8 mouse cellular contexts compared by ENCODE assay signal in the genomic region with DNA sequence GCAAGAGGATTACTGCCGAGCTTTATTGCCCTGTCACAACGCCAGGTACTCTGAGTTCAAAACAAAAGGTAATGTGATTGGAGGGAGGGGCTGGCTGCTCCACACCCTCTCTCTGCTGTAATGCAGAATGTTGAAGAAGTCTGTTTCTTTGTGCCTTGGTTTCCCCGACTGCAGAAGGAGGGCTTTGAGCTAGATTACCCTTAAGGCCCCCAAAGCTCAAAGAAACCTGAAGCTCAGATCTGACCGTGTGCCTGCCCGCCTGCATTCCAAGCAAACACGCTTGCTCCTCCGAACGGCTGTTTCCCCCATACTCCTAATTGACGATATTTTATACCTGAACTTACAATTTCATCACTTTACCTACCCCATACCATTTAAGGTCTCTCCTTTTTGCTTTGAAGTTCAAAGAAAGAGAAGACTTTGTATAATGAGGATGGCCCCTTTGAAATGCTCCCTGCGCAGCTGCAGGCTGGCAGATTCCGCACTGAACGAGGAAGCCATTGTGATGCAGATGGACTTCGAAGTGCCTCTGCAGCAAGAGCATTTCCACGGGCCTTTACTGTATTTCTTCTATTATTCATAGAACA.
DNase-seq lines count a peak whose midpoint lies in the region; ATAC-seq lines count a peak whose summit lies in the region.

No protein-coding gene starts in this region.

- H3K27ac ChIP-seq in kidney, embryonic 14.5 days (ENCODE audit: low read depth, low read length): no peak overlapping the region
- peak overlapping the region; percentile 84 for H3K27ac ChIP-seq in hindbrain, embryonic 14.5 days
- H3K27ac ChIP-seq in neural tube, embryonic 11.5 days (ENCODE audit: low read depth, low read length): peak overlapping the region; percentile 74

- H3K36me3 ChIP-seq in kidney, embryonic 14.5 days (ENCODE audit: control insufficient read depth, insufficient read depth, low read length): no peaks in the 10 kb centered on the region
- H3K36me3 ChIP-seq in hindbrain, embryonic 14.5 days (replicated peaks; ENCODE audit: control insufficient read depth, insufficient read depth): no peaks in the 10 kb centered on the region
- H3K36me3 ChIP-seq in neural tube, embryonic 11.5 days (ENCODE audit: control insufficient read depth, insufficient read depth, low read length): no peaks in the 10 kb centered on the region

- peak overlapping the region; percentile 52 for H3K4me2 ChIP-seq in kidney, embryonic 14.5 days (replicated peaks; ENCODE audit: low read depth, low read length)
- peak overlapping the region; percentile 42 for H3K4me2 ChIP-seq in hindbrain, embryonic 14.5 days (replicated peaks)
- peak overlapping the region; percentile 28 for H3K4me2 ChIP-seq in neural tube, embryonic 11.5 days (ENCODE audit: low read depth)

- peak overlapping the region; percentile 20 for H3K4me3 ChIP-seq in kidney, embryonic 14.5 days (ENCODE audit: low read length)
- peak overlapping the region; percentile 12; the same call in 1 of the 2 replicates for H3K4me3 ChIP-seq in hindbrain, embryonic 14.5 days (replicated peaks; ENCODE audit: low read length)
- peak overlapping the region; percentile 15; the same call in 1 of the 2 replicates for H3K4me3 ChIP-seq in neural tube, embryonic 11.5 days (ENCODE audit: low read depth, low read length)

- 2% methylated on average over 14 of the region's 14 CpGs for WGBS in kidney, embryonic 14.5 days
- under 1% methylated on average over 14 of the region's 14 CpGs for WGBS in hindbrain, embryonic 14.5 days
- WGBS in neural tube, embryonic 11.5 days: 2% methylated on average over 14 of the region's 14 CpGs

- no peak overlapping the region; the same call in 1 of the 2 replicates for H3K9ac ChIP-seq in kidney, embryonic 14.5 days (ENCODE audit: low read depth, low read length)
- peak overlapping the region; percentile 57 for H3K9ac ChIP-seq in hindbrain, embryonic 14.5 days
- H3K9ac ChIP-seq in neural tube, embryonic 11.5 days (ENCODE audit: low read length): peak overlapping the region; percentile 39; the same call in 1 of the 2 replicates

- no peaks in the 10 kb centered on the region for H3K27me3 ChIP-seq in kidney, embryonic 14.5 days (ENCODE audit: control insufficient read depth, insufficient read depth, low read length)
- no peaks in the 10 kb centered on the region for H3K27me3 ChIP-seq in hindbrain, embryonic 14.5 days (ENCODE audit: control insufficient read depth, insufficient read depth, low read length)
- no peaks in the 10 kb centered on the region for H3K27me3 ChIP-seq in neural tube, embryonic 11.5 days (ENCODE audit: control insufficient read depth, insufficient read depth, low read length)

- H3K9me3 ChIP-seq in kidney, embryonic 14.5 days (ENCODE audit: control insufficient read depth, low read length): no peaks in the 10 kb centered on the region
- H3K9me3 ChIP-seq in hindbrain, embryonic 14.5 days (ENCODE audit: control insufficient read depth, low read length): peaks cover 7% of the 10 kb centered on the region; the same call in 1 of the 2 replicates
- peaks cover 3% of the 10 kb centered on the region; the same call in 1 of the 2 replicates for H3K9me3 ChIP-seq in neural tube, embryonic 11.5 days (ENCODE audit: control insufficient read depth, low read length)

- H3K4me1 ChIP-seq in kidney, embryonic 14.5 days (ENCODE audit: control insufficient read depth, insufficient read depth, low read length): no peaks in the 10 kb centered on the region
- peaks cover 23% of the 10 kb centered on the region for H3K4me1 ChIP-seq in hindbrain, embryonic 14.5 days (replicated peaks; ENCODE audit: control insufficient read depth, insufficient read depth, low read length)
- no peaks in the 10 kb centered on the region for H3K4me1 ChIP-seq in neural tube, embryonic 11.5 days (ENCODE audit: control insufficient read depth, insufficient read depth, low read length)

- no peak for ATAC-seq in kidney, embryonic 14.5 days (ENCODE audit: low FRiP score, low TSS enrichment)
- peak; percentile 62; the same call in 1 of the 2 replicates for ATAC-seq in hindbrain, embryonic 14.5 days (ENCODE audit: low FRiP score)
- peak; percentile 58 for ATAC-seq in neural tube, embryonic 11.5 days (ENCODE audit: insufficient read depth, low FRiP score, low TSS enrichment)

- DNase-seq in kidney, adult 8-10 months: no peak
- DNase-seq in embryo, embryonic 11 days: peak; percentile 75
- DNase-seq in hindbrain, embryonic 14.5 days (ENCODE audit: low spot score): peak; percentile 70
- DNase-seq in neural tube, embryonic 11.5 days (ENCODE audit: low spot score): peak; percentile 71
- no peak for DNase-seq in adrenal gland, adult 8-10 months
- no peak for DNase-seq in urinary bladder, postnatal 25 days (ENCODE audit: low spot score)
- no peak for DNase-seq in ovary, adult 18-20 months (ENCODE audit: low spot score)

Comparison
In these comparisons a context has a peak if more than half of its experiments do, and no peak if none do; other contexts are left out.
1. DNase-seq: peak in embryo, embryonic 11 days (single experiment), hindbrain, embryonic 14.5 days (single experiment) and neural tube, embryonic 11.5 days (single experiment); none in kidney, adult 8-10 months (0 of 2), adrenal gland, adult 8-10 months (single experiment), urinary bladder, postnatal 25 days (single experiment) and ovary, adult 18-20 months (single experiment).
2. Peak in every context shown above with its lines, with median percentiles within 50 percentile points of each other: H3K4me2 ChIP-seq and H3K4me3 ChIP-seq.